Comparison of ENCODE assay signal across 11 mouse cellular contexts in the genomic region with DNA sequence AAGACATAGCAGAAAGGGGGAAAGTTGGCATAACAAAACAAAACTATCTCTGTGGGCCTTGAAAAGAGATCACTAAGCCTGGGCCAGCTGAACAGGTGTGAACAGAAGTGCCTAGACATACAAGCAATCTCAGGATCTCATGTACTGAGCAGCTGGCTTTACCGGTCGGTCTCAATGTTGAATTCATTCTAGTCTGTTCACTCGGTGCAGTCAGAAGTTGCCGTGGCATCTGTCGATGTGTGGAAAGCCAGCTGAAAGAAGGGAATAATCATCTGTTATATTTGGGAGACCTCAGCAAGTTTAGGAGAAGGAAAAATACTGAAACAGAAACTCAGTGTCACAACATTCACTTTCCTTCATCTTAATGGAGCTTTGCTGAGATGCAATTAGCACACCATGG.
"Had no signal": no experiment of that assay in that cellular context is flagged by ENCODE, and none has a peak within 500 bp of the region (broad histone marks: within the 10 kb centered on the region; RNA-seq: fewer than 3 reads in every experiment).

No protein-coding gene starts in this region.

- DNase-seq: kidney, adult 2 months; liver, embryonic 13.5 days; lung, adult 2 months; lung, postnatal 14 days; lung, postnatal 4 days; midbrain, embryonic 14.5 days; right cerebral cortex, postnatal 14 days; spleen, adult 18-20 months; thymus, adult 18-20 months; thymus, postnatal 36 days had no signal

- ATAC-seq: intestine, embryonic 16.5 days had no signal
